Mouse (Mus musculus) spleen, embryonic (tissue): ENCODE data around the gene Cox6b1.

ENCODE experiments used
- CTCF ChIA-PET: fragments of 350-600 bp; sonication (Branson Sonifier 250); formaldehyde crosslinking; loops from one replicate; lab custom pipeline; 2022; lab: Charles Lee

The Cox6b1 gene

GRCm38 (mm10) chr7:30612654-30613402, 13.1 kb downstream of the Cox6b1 start, which contains the start of gene Upk1a:
Gene Upk1a (minus strand): TSS chr7:30612847.
- CTCF ChIA-PET: no interaction called here

GRCm38 (mm10) chr7:30610043-30610442, 15.9 kb downstream of the Cox6b1 start:
- CTCF ChIA-PET: no interaction called here

DNA sequence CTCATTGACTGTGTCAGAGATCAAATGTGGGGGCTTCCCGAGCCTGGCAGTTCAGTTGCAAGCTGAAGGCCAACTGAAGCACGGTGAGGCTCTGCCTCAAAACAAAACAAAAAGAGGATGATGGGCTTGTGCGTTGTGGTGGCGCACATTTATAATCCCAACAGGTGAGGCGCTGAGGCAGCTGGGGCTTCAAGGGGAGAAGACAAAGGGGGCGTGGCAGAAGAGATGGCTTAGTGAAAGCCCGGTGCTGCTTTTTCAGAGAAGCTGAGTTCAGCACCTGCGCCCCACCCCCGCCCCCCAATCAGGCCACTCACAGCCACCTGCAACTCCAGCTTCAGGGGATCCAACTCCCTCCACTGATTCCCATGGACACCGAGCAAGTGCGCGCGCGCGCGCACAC, 17.5 kb downstream of the Cox6b1 start:
- CTCF ChIA-PET: no interaction called here

- CTCF ChIA-PET: interaction anchor here (1.0 kb wide), 1 partner anchor 18 kb away, joined by 3 read pairs; the partner anchor contains the start of gene Cox6b1
These were observed 18.1 kb downstream of the Cox6b1 start for GRCm38 (mm10) chr7:30607706-30608309.

- CTCF ChIA-PET: interaction anchor here (0.6 kb wide), 1 partner anchor 9 kb away, joined by 7 read pairs; no protein-coding TSS in a partner anchor
These were observed 21.0 kb downstream of the Cox6b1 start for GRCm38 (mm10) chr7:30604944-30605343.

DNA sequence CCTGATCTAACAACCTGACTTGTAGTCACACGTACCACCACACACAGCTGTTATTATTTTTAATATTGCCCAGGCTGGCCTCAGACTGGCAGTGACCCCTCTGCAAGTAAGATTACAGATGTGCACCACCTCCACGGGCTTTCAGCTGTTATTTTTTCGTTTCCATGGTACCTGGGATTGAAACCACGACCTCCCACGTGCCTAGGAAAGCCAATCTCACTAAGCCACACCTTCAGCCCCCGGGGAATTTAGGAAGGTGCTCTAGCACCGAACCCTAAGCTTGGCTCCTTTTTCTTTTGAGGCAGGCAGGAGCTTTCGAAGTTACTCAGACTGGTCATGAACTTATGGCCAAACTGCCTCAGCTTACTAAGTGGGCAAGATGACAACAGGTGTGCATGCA, 21.5 kb downstream of the Cox6b1 start:
- CTCF ChIA-PET: interaction anchor here (0.6 kb wide), 1 partner anchor 10 kb away, joined by 7 read pairs; no protein-coding TSS in a partner anchor

DNA sequence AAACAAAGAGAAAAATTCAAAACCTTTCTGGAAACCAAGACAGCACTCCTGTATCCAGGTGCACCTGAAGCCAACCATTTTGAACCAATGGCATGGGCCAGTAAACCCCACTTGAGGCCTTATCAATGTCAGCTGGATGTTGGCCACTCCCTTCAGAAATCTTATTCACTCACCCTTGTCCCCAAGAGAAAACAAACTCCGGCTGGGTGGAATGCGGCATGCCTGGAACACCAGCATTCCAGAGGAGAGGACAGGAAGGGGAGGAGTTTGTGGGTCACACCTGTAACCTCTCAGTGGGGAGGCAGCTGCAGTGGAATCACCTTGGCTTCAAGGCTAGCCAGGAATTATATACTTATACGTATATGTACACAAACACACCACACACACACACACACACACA, 23.4 kb downstream of the Cox6b1 start:
- CTCF ChIA-PET: no interaction called here

GRCm38 (mm10) chr7:30600651-30601050, 25.3 kb downstream of the Cox6b1 start:
- CTCF ChIA-PET: no interaction called here

GRCm38 (mm10) chr7:30599933-30600353, 26.0 kb downstream of the Cox6b1 start:
- CTCF ChIA-PET: no interaction called here

DNA sequence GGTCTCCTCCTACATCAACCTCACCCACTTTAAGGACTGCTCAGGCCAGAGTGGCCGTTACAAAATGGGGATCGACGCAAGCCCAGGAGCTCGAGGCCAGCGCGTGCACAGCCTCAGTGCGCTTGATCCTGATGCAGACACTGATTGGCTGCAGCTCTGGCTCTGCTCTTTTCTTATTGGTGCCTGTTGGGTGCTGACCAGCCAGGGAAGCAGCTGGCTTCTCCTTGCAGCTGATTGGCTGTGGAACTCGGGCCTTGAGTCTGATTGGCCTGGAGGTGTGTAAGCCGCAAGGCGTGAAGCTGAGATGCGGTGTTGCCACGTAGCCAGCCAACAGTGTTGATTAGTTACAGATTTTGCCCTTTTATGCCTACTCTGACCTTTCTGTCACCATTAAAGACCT, 27.2 kb downstream of the Cox6b1 start, which contains the start of gene Zbtb32:
Gene Zbtb32 (minus strand): TSS at position 124 of the 400 bp plus-strand sequence.
- CTCF ChIA-PET: no interaction called here

- CTCF ChIA-PET: interaction anchor here (0.7 kb wide), 1 partner anchor 29 kb away, joined by 3 read pairs; the partner anchor contains the start of gene Cox6b1
These were observed 29.1 kb downstream of the Cox6b1 start for GRCm38 (mm10) chr7:30596811-30597210.

GRCm38 (mm10) chr7:30596093-30596492, 29.9 kb downstream of the Cox6b1 start:
- CTCF ChIA-PET: interaction anchor here (0.7 kb wide), 1 partner anchor 30 kb away, joined by 3 read pairs; the partner anchor contains the start of gene Cox6b1

DNA sequence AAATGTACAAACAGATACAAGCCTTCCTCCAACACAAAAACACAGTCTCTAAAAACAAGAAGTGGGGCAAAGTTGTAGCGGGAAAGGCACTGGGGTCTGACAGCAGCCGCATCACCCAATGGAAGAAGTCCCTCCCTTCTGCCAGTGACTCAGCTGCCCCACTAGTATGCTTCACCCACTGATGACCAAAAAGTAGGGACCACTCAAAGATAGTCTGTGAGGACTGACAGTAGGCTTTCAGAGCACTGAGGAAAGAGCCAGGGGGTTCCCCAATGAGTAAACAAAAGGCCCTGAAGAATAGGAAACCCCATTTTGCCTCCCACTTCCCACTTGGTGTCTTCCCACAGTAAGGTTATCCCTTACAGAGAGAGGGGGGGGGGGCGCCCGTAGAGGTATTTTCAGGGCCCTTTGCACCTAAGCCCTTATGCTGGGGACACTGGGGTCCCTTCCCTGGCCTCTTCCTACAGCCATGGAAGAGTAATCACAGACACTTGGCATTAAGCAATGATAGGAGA, 31.4 kb downstream of the Cox6b1 start:
- CTCF ChIA-PET: interaction anchor here (1.0 kb wide), 1 partner anchor 20 kb away, joined by 4 read pairs; no protein-coding TSS in a partner anchor

GRCm38 (mm10) chr7:30593579-30594509, 32.1 kb downstream of the Cox6b1 start:
- CTCF ChIA-PET: interaction anchor here (1.0 kb wide), 1 partner anchor 21 kb away, joined by 4 read pairs; no protein-coding TSS in a partner anchor

- CTCF ChIA-PET: interaction anchor here (0.5 kb wide), 1 partner anchor 30 kb away, joined by 5 read pairs; the partner anchor contains the start of genes Gm49396, Psenen and U2af1l4
These were observed 33.1 kb downstream of the Cox6b1 start for GRCm38 (mm10) chr7:30592772-30593423.

- CTCF ChIA-PET: no interaction called here
These were observed 34.4 kb downstream of the Cox6b1 start for GRCm38 (mm10) chr7:30591605-30591951.

GRCm38 (mm10) chr7:30590927-30591604, 34.9 kb downstream of the Cox6b1 start:
- CTCF ChIA-PET: no interaction called here

DNA sequence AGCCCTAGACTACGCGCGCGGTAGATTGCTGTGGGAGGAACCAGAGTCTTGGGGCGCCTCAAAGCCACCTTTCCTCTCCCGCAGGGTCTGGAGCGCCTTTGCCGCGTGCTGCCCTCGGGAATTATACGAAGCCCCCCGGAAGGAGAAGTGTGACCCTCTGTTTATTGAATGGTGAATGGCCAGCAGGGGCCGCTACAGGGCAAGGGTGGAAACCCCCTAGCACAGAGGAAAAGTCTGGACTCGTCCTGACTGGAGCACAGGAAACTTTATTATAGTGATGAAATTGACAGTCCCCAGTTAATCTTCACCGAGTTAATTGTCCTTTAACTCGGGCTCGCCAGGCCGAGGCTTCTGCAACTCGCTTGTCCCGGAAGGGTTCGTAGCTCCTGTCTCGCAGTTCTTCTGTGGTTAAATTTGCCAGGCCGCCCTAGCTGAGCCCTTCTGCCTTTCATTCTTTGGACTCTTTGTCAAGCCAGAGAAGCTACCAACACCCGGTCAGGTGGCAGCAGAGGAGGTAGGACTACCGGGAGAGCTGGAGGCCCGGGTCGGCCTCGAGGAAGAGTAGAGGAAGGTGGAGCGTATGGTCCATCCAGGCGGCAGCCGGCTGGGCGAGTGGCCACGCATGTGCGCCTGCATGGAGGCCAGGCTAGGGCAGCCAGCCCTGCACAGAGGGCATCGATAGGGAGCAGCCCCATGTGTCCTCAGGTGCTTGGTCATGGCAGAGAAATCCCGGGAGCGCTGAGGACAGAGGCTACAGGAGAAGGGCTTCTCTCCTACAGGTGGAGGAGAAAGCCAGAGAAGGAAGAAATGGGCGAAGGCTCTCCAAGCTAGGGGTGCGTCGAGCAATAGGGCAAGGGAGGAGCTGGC, 36.3 kb downstream of the Cox6b1 start:
- CTCF ChIA-PET: interaction anchor here (0.6 kb wide), 1 partner anchor 151 kb away, joined by 3 read pairs; no protein-coding TSS in a partner anchor
